Mouse (Mus musculus) ES-E14 (cell line): Measurements from ENCODE around the gene Nubp2. TPM values are rescaled to one million over a fixed set of nuclear protein-coding genes. Genes with fewer than 3 reads are reported as not detected.

Experiments used
- DNase-seq: peaks from one replicate; pipeline ENCODE4 v3.0.0-alpha.2; 2013; ENCODE audit warnings: low read depth, low spot score
- H3K27ac ChIP-seq: 2 replicates; pipeline ENCODE4 v1.5.1; 2012; ENCODE audit warnings: low read depth, mild to moderate bottlenecking, low read length, moderate library complexity, mixed read lengths; ENCODE audit not compliant: poor library complexity, insufficient read depth, severe bottlenecking
- H3K36me3 ChIP-seq: 2 replicates; pipeline ENCODE4 v1.6.1; 2012; ENCODE audit warnings: mild to moderate bottlenecking, low read length, moderate library complexity, mixed read lengths; ENCODE audit not compliant: control insufficient read depth, poor library complexity, insufficient read depth, severe bottlenecking
- H3K4me1 ChIP-seq, 2 experiments: fragments of 150-350 bp in 1 of 2; sonication (generic) in 1 of 2; 2 replicates each; pipeline ENCODE4 v1.6.1; 2012; ENCODE audit warnings: low read length in 2 of 2, mild to moderate bottlenecking in 1 of 2, mixed read lengths in 1 of 2; ENCODE audit not compliant: control insufficient read depth in 2 of 2, insufficient read depth in 2 of 2, poor library complexity in 1 of 2
- H3K4me3 ChIP-seq, 2 experiments: fragments of 150-350 bp in 1 of 2; sonication (generic) in 1 of 2; 2 replicates each; pipeline ENCODE4 v1.5.1; 2012; ENCODE audit warnings: low read length in 2 of 2, low read depth in 1 of 2, mild to moderate bottlenecking in 1 of 2, mixed read lengths in 1 of 2; ENCODE audit not compliant: insufficient read depth in 1 of 2, poor library complexity in 1 of 2, severe bottlenecking in 1 of 2
- H3K9ac ChIP-seq: 2 replicates; pipeline ENCODE4 v1.6.1; 2012; ENCODE audit warnings: low read depth, mild to moderate bottlenecking, low read length, mixed read lengths; ENCODE audit not compliant: poor library complexity, insufficient read depth, severe bottlenecking
- H3K9me3 ChIP-seq: fragments of 150-350 bp; sonication (generic); 2 replicates; pipeline ENCODE4 v1.6.1; 2012; ENCODE audit warnings: low read depth, mild to moderate bottlenecking, low read length; ENCODE audit not compliant: control insufficient read depth, insufficient read depth
- CHD2 ChIP-seq: IDR thresholded peaks from 2 replicates; pipeline ENCODE4 v1.6.1; 2014; ENCODE audit warnings: mild to moderate bottlenecking, low read depth, low read length, inconsistent platforms
- HCFC1 ChIP-seq: IDR thresholded peaks from 2 replicates; pipeline ENCODE4 v1.6.1; 2012; ENCODE audit warnings: low read length, inconsistent platforms, borderline replicate concordance; ENCODE audit not compliant: insufficient read depth
- MAFK ChIP-seq: IDR thresholded peaks from 2 replicates; pipeline ENCODE4 v1.6.1; 2014; ENCODE audit warnings: mild to moderate bottlenecking, low read depth, low read length, inconsistent platforms; ENCODE audit not compliant: insufficient read depth
- ZC3H11A ChIP-seq: IDR thresholded peaks from 2 replicates; pipeline ENCODE4 v1.6.1; 2012; ENCODE audit warnings: low read depth, mild to moderate bottlenecking, inconsistent platforms, low read length, borderline replicate concordance
- ZNF384 ChIP-seq: IDR thresholded peaks from 2 replicates; pipeline ENCODE4 v1.6.1; 2012; ENCODE audit warnings: low read depth, low read length, inconsistent platforms
- in situ Hi-C, 2 experiments: fragments of 600-800 bp; cut with MboI; formaldehyde crosslinking; loops; one replicate each; pipeline ENCODE4 v1.15.1; 2025; ENCODE audit warnings: low sequenced_read_pairs in 2 of 2, inconsistent platforms in 1 of 2; ENCODE audit not compliant: unreplicated experiment in 2 of 2
- total RNA-seq: library from RNA; depleted of rRNA; stranded (reverse); fragments of 300-350 nt; gene quantifications from 2 replicates; pipeline ENCODE4 v1.2.3, GENCODE M21; 2012

The Nubp2 gene
- total RNA-seq, 1 experiment: 85.8 TPM

- no peak for DNase-seq
- no peak overlapping the region for H3K27ac ChIP-seq
- in situ Hi-C loops: no loop called here
Measured at GRCm38 (mm10) chr17:24887291-24888080, 1.3 kb upstream of the Nubp2 start.

GRCm38 (mm10) chr17:24886932-24887271 lies 753 bp upstream of the Nubp2 start:
- H3K9me3 ChIP-seq: no peaks in the 10 kb centered on the region
- H3K4me1 ChIP-seq: peaks cover 0 to 8% of the 10 kb centered on the region in 2 experiments; a peak in 2 of 4 replicates
- peak overlapping the region; percentile 77 to 88 for H3K4me3 ChIP-seq
- in situ Hi-C loops: no loop called here
- TF ChIP-seq MAFK: no peak
- no peak for TF ChIP-seq CHD2
- TF ChIP-seq HCFC1: no peak; the same call in 1 of the 2 replicates
- TF ChIP-seq ZNF384: no peak
- no peak for TF ChIP-seq ZC3H11A
- no peak for DNase-seq
- peaks cover 36% of the 10 kb centered on the region for H3K36me3 ChIP-seq
- H3K9ac ChIP-seq: peak overlapping the region; percentile 86
- H3K27ac ChIP-seq: peak overlapping the region; percentile 28; the same call in 1 of the 2 replicates

More at GRCm38 (mm10) chr17:24887291-24888080, 1.3 kb upstream of the Nubp2 start:
- Histone ChIP-seq H3K36me3 (peaks cover 41% of the 10 kb centered on the region), H3K4me3 (peak overlapping the region; percentile 77 to 88), H3K9me3 (no peaks in the 10 kb centered on the region), H3K9ac (peak overlapping the region; percentile 86), H3K4me1 (peaks cover 0 to 8% of the 10 kb centered on the region in 2 experiments; a peak in 2 of 4 replicates)
- TF ChIP-seq ZC3H11A (no peak), CHD2 (no peak)

GRCm38 (mm10) chr17:24885356-24886133 lies 604 bp downstream of the Nubp2 start:
- in situ Hi-C loops: no loop called here
- Histone ChIP-seq H3K4me3 (peak overlapping the region; percentile 74 to 90), H3K9me3 (no peaks in the 10 kb centered on the region), H3K9ac (peak overlapping the region; percentile 82), H3K4me1 (peaks cover 0 to 12% of the 10 kb centered on the region in 2 experiments; a peak in 2 of 4 replicates), H3K27ac (no peak overlapping the region; the same call in 1 of the 2 replicates), H3K36me3 (peaks cover 26% of the 10 kb centered on the region)
- TF ChIP-seq ZC3H11A: no peak
- TF ChIP-seq ZNF384: no peak
- no peak for TF ChIP-seq MAFK
- no peak for TF ChIP-seq CHD2
- no peak for TF ChIP-seq HCFC1
- no peak for DNase-seq

- H3K4me1 ChIP-seq: peaks cover 0 to 11% of the 10 kb centered on the region in 2 experiments; a peak in 2 of 4 replicates
- no peak overlapping the region for H3K4me3 ChIP-seq
- peaks cover 21% of the 10 kb centered on the region for H3K36me3 ChIP-seq
- no peak overlapping the region for H3K9ac ChIP-seq
- H3K9me3 ChIP-seq: no peaks in the 10 kb centered on the region
- in situ Hi-C loops: no loop called here
- no peak overlapping the region for H3K27ac ChIP-seq
- DNase-seq: no peak
- TF ChIP-seq ZNF384 (no peak), HCFC1 (no peak), ZC3H11A (no peak), MAFK (no peak), CHD2 (no peak)
Measured at GRCm38 (mm10) chr17:24884391-24884790, 1.8 kb downstream of the Nubp2 start.
